Mouse (Mus musculus): ENCODE measurements at regions not wholly inside any gene's neighbourhood (a gene's known extent, or its start where the extent isn't known, plus 50 kb on each side); places are given as distances from the start of the nearest gene placed in this dataset.
"Not testable (repeated sequence)": the region's sequence is repeated elsewhere in the genome, so short reads cannot be mapped to it uniquely, and the experiment has no call there.

- Histone ChIP-seq H3K9ac (ENCODE audit: low read length) (no peak overlapping the region), H3K9me3 (ENCODE audit: control insufficient read depth, low read length) (no peaks in the 10 kb centered on the region), H3K4me2 (ENCODE audit: low read depth, low read length, severe bottlenecking) (no peak overlapping the region), H3K4me1 (replicated peaks; ENCODE audit: control insufficient read depth, insufficient read depth, low read length) (no peaks in the 10 kb centered on the region), H3K36me3 (ENCODE audit: control insufficient read depth, insufficient read depth, low read length) (no peaks in the 10 kb centered on the region), H3K27me3 (ENCODE audit: control insufficient read depth, insufficient read depth, low read length) (no peaks in the 10 kb centered on the region), H3K4me3 (ENCODE audit: low read depth, low read length) (no peak overlapping the region), H3K27ac (ENCODE audit: low read depth, low read length) (no peak overlapping the region)
- 85% methylated on average over 5 of the region's 5 CpGs for WGBS
- ATAC-seq (replicated peaks; ENCODE audit: low FRiP score), result no peak
- DNase-seq (ENCODE audit: low spot score), result no peak
These were observed 66.5 kb upstream of the Adam6b start for GRCm38 (mm10) chr12:113422736-113423254.

GRCm38 (mm10) chr12:113423736-113424597, 65.3 kb upstream of the Adam6b start:
- DNase-seq (ENCODE audit: low spot score) (no peak), ATAC-seq (replicated peaks; ENCODE audit: low FRiP score) (0 out of 2 replicates have a peak, but pooled peaks have one; percentile 46)
- Histone ChIP-seq H3K4me3 (ENCODE audit: low read depth, low read length) (no peak overlapping the region), H3K36me3 (ENCODE audit: control insufficient read depth, insufficient read depth, low read length) (no peaks in the 10 kb centered on the region), H3K27ac (ENCODE audit: low read depth, low read length) (no peak overlapping the region), H3K4me2 (ENCODE audit: low read depth, low read length, severe bottlenecking) (no peak overlapping the region), H3K27me3 (ENCODE audit: control insufficient read depth, insufficient read depth, low read length) (no peaks in the 10 kb centered on the region), H3K4me1 (replicated peaks; ENCODE audit: control insufficient read depth, insufficient read depth, low read length) (no peaks in the 10 kb centered on the region), H3K9me3 (ENCODE audit: control insufficient read depth, low read length) (no peaks in the 10 kb centered on the region), H3K9ac (ENCODE audit: low read length) (no peak overlapping the region)
- 88% methylated on average over 6 of the region's 6 CpGs for WGBS

GRCm38 (mm10) chr12:113424598-113425208, 64.6 kb upstream of the Adam6b start:
- H3K9me3 ChIP-seq (ENCODE audit: control insufficient read depth, low read length); H3K36me3 ChIP-seq (ENCODE audit: control insufficient read depth, insufficient read depth, low read length); H3K9ac ChIP-seq (ENCODE audit: low read length); ATAC-seq (replicated peaks; ENCODE audit: low FRiP score); H3K4me1 ChIP-seq (replicated peaks; ENCODE audit: control insufficient read depth, insufficient read depth, low read length); DNase-seq (ENCODE audit: low spot score); H3K27ac ChIP-seq (ENCODE audit: low read depth, low read length); H3K4me2 ChIP-seq (ENCODE audit: low read depth, low read length, severe bottlenecking); H3K4me3 ChIP-seq (ENCODE audit: low read depth, low read length); H3K27me3 ChIP-seq (ENCODE audit: control insufficient read depth, insufficient read depth, low read length): not testable (repeated sequence)

GRCm38 (mm10) chr12:113425209-113426070, 63.9 kb upstream of the Adam6b start:
- Histone ChIP-seq H3K4me2 (ENCODE audit: low read depth, low read length, severe bottlenecking) (no peak overlapping the region), H3K4me1 (replicated peaks; ENCODE audit: control insufficient read depth, insufficient read depth, low read length) (no peaks in the 10 kb centered on the region), H3K27ac (ENCODE audit: low read depth, low read length) (no peak overlapping the region), H3K9ac (ENCODE audit: low read length) (no peak overlapping the region), H3K4me3 (ENCODE audit: low read depth, low read length) (no peak overlapping the region), H3K36me3 (ENCODE audit: control insufficient read depth, insufficient read depth, low read length) (no peaks in the 10 kb centered on the region), H3K27me3 (ENCODE audit: control insufficient read depth, insufficient read depth, low read length) (no peaks in the 10 kb centered on the region), H3K9me3 (ENCODE audit: control insufficient read depth, low read length) (no peaks in the 10 kb centered on the region)
- WGBS, result 83% methylated on average over 8 of the region's 8 CpGs
- no peak for DNase-seq (ENCODE audit: low spot score)
- ATAC-seq (replicated peaks; ENCODE audit: low FRiP score), result no peak

GRCm38 (mm10) chr12:113426636-113427035, 62.7 kb upstream of the Adam6b start:
- Histone ChIP-seq H3K4me3 (ENCODE audit: low read depth, low read length) (no peak overlapping the region), H3K4me2 (ENCODE audit: low read depth, low read length, severe bottlenecking) (no peak overlapping the region), H3K36me3 (ENCODE audit: control insufficient read depth, insufficient read depth, low read length) (no peaks in the 10 kb centered on the region), H3K9ac (ENCODE audit: low read length) (no peak overlapping the region), H3K27me3 (ENCODE audit: control insufficient read depth, insufficient read depth, low read length) (no peaks in the 10 kb centered on the region), H3K4me1 (replicated peaks; ENCODE audit: control insufficient read depth, insufficient read depth, low read length) (no peaks in the 10 kb centered on the region), H3K27ac (ENCODE audit: low read depth, low read length) (no peak overlapping the region), H3K9me3 (ENCODE audit: control insufficient read depth, low read length) (no peaks in the 10 kb centered on the region; the same call in 1 of the 2 replicates)
- DNase-seq (ENCODE audit: low spot score) (no peak), ATAC-seq (replicated peaks; ENCODE audit: low FRiP score) (no peak)
- 87% methylated on average over 4 of the region's 4 CpGs for WGBS

- Histone ChIP-seq H3K27me3 (ENCODE audit: control insufficient read depth, insufficient read depth, low read length) (no peaks in the 10 kb centered on the region), H3K9me3 (ENCODE audit: control insufficient read depth, low read length) (no peaks in the 10 kb centered on the region; the same call in 1 of the 2 replicates), H3K36me3 (ENCODE audit: control insufficient read depth, insufficient read depth, low read length) (no peaks in the 10 kb centered on the region), H3K9ac (ENCODE audit: low read length) (no peak overlapping the region), H3K27ac (ENCODE audit: low read depth, low read length) (no peak overlapping the region), H3K4me2 (ENCODE audit: low read depth, low read length, severe bottlenecking) (no peak overlapping the region), H3K4me1 (replicated peaks; ENCODE audit: control insufficient read depth, insufficient read depth, low read length) (no peaks in the 10 kb centered on the region), H3K4me3 (ENCODE audit: low read depth, low read length) (no peak overlapping the region)
- ATAC-seq (replicated peaks; ENCODE audit: low FRiP score) (no peak), DNase-seq (ENCODE audit: low spot score) (no peak)
- 83% methylated on average over 4 of the region's 4 CpGs for WGBS
These were observed 62.0 kb upstream of the Adam6b start for GRCm38 (mm10) chr12:113427339-113427738.

DNA sequence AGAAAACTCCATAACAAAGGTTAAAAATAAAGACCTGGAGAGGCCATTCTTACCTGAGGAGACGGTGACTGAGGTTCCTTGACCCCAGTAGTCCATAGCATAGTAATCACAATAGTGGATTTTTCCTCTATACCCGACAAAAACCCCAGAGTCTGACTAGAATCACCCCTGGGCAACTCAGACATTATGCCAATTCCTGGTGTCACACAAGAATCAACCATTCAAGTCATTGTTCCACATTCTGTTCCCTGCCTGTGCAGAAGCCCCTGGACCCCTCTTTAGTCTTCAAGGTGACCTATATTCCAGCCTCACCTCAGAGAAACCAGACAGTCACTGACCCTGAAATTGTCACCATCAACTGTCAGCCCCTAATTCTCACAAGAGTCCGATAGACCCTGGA, 60.9 kb upstream of the Adam6b start:
- no peak for ATAC-seq (replicated peaks; ENCODE audit: low FRiP score)
- no peak overlapping the region for H3K4me2 ChIP-seq (ENCODE audit: low read depth, low read length, severe bottlenecking)
- no peak overlapping the region for H3K9ac ChIP-seq (ENCODE audit: low read length)
- no peaks in the 10 kb centered on the region; the same call in 1 of the 2 replicates for H3K9me3 ChIP-seq (ENCODE audit: control insufficient read depth, low read length)
- H3K4me3 ChIP-seq (ENCODE audit: low read depth, low read length), result no peak overlapping the region
- no peaks in the 10 kb centered on the region for H3K27me3 ChIP-seq (ENCODE audit: control insufficient read depth, insufficient read depth, low read length)
- 71% methylated on average over 3 of the region's 3 CpGs for WGBS
- H3K27ac ChIP-seq (ENCODE audit: low read depth, low read length), result no peak overlapping the region
- H3K4me1 ChIP-seq (replicated peaks; ENCODE audit: control insufficient read depth, insufficient read depth, low read length), result no peaks in the 10 kb centered on the region
- no peaks in the 10 kb centered on the region for H3K36me3 ChIP-seq (ENCODE audit: control insufficient read depth, insufficient read depth, low read length)
- DNase-seq (ENCODE audit: low spot score), result no peak

- Histone ChIP-seq H3K36me3 (ENCODE audit: control insufficient read depth, insufficient read depth, low read length) (no peaks in the 10 kb centered on the region), H3K27ac (ENCODE audit: low read depth, low read length) (no peak overlapping the region), H3K4me2 (ENCODE audit: low read depth, low read length, severe bottlenecking) (no peak overlapping the region), H3K9me3 (ENCODE audit: control insufficient read depth, low read length) (no peaks in the 10 kb centered on the region; the same call in none of the 2 replicates), H3K27me3 (ENCODE audit: control insufficient read depth, insufficient read depth, low read length) (no peaks in the 10 kb centered on the region), H3K9ac (ENCODE audit: low read length) (no peak overlapping the region), H3K4me3 (ENCODE audit: low read depth, low read length) (no peak overlapping the region), H3K4me1 (replicated peaks; ENCODE audit: control insufficient read depth, insufficient read depth, low read length) (no peaks in the 10 kb centered on the region)
- 93% methylated on average over 2 of the region's 2 CpGs for WGBS
- ATAC-seq (replicated peaks; ENCODE audit: low FRiP score) (no peak), DNase-seq (ENCODE audit: low spot score) (no peak)
These were observed 60.4 kb upstream of the Adam6b start for GRCm38 (mm10) chr12:113428901-113429300.
